Mouse (Mus musculus): Measurements from ENCODE around the gene Lypla2. TPM values are rescaled to one million over a fixed set of nuclear protein-coding genes. Genes with fewer than 3 reads are reported as not detected.

Lypla2 gene
- total and polyA plus RNA-seq, 3 experiments, result 54.9 to 91.8 (median 57.2) TPM

DNA sequence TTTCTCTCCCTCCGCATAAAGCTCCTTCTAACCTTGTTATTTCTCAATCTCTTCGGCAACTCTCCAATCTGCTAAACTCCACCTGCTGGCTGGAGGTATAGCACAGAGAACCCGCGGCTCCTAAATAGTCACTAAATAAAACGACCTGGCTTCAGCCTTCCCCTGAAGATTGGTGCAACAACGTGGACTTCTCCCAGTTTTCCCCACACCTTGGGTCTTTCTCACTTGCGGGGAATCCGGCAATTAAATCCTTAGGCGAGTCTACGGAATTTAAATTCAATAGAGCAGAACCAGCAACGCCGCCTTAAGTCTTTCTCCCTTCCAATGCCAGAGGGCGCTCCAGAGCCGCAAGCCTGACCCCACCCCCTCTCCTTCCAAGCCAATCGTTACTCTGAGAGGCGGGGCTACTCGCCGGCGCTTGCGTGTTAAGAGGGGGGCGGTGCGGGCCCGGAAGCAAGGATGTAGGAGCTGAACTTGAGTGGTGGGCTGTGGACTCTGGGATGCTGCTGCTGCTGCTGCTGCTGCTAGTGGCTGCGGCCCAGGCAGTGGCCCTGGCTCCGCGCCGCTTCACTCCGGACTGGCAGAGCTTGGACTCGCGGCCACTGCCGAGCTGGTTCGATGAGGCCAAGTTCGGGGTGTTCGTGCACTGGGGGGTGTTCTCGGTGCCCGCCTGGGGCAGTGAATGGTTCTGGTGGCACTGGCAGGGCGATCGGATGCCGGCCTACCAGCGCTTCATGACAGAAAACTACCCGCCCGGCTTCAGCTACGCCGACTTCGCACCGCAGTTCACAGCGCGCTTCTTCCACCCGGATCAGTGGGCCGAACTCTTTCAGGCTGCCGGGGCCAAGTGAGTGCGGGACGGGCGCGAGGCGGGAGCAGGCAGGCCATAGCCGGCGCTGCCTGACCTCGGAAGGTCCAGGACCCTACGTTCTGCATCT is 51.9 kb downstream of the Lypla2 start, which contains the start of gene Fuca1 (continued):
- no peak; the same call in 1 of the 2 replicates for TF ChIP-seq RCOR1 (conservative IDR thresholded peaks at IDR 0.05; ENCODE audit: low read depth, low read length)

- H3K4me3 ChIP-seq (replicated peaks in 1 of 3; ENCODE audit: low read depth in 2 of 3, low read length in 2 of 3, poor library complexity in 1 of 3), result no peak overlapping the region
- peaks cover 0 to 39% of the 10 kb centered on the region in 2 experiments; a peak in 2 of 4 replicates for H3K4me1 ChIP-seq (ENCODE audit: control insufficient read depth in 1 of 2, insufficient read depth in 2 of 2)
- H3K27ac ChIP-seq (ENCODE audit: insufficient read depth, low read depth), result no peak overlapping the region
- no peaks in the 10 kb centered on the region for H3K9me3 ChIP-seq (replicated peaks; ENCODE audit: low read length)
- no peak for TF ChIP-seq BHLHE40 (IDR thresholded peaks at IDR 0.05; ENCODE audit: low read depth, low read length)
- no peak for TF ChIP-seq CTCF (conservative IDR thresholded peaks at IDR 0.05 in 1 of 2, IDR thresholded peaks at IDR 0.05 in 1 of 2; ENCODE audit: low read depth in 2 of 2, low read length in 2 of 2)
- TF ChIP-seq GABPA (IDR thresholded peaks at IDR 0.05; ENCODE audit: insufficient replicate concordance, low read depth, low read length), result no peak
- TF ChIP-seq MAZ (IDR thresholded peaks at IDR 0.05; ENCODE audit: low read depth, low read length), result no peak
- no peak for TF ChIP-seq JUN (IDR thresholded peaks at IDR 0.05; ENCODE audit: insufficient read depth, low read depth, low read length)
- TF ChIP-seq RCOR1 (conservative IDR thresholded peaks at IDR 0.05; ENCODE audit: low read depth, low read length), result no peak
- TF ChIP-seq TCF12 (IDR thresholded peaks at IDR 0.05; ENCODE audit: low read depth, low read length), result no peak
- no peak for TF ChIP-seq ELF1 (IDR thresholded peaks at IDR 0.05; ENCODE audit: low read depth, low read length)
- no peak for TF ChIP-seq IRF4 (IDR thresholded peaks at IDR 0.05; ENCODE audit: low read depth, low read length)
- TF ChIP-seq POLR2AphosphoS2 (IDR thresholded peaks at IDR 0.05; ENCODE audit: low read depth, low read length), result no peak
- no peak for TF ChIP-seq USF1 (IDR thresholded peaks at IDR 0.05; ENCODE audit: low read depth, low read length)
- no peak for TF ChIP-seq JUND (conservative IDR thresholded peaks at IDR 0.05; ENCODE audit: low read depth, low read length)
- no peak overlapping the region for H3K9ac ChIP-seq (ENCODE audit: insufficient read depth, low read depth)
- H3K27me3 ChIP-seq (replicated peaks), result no peaks in the 10 kb centered on the region
- dilution Hi-C loops (cut with MboI; ENCODE audit: extremely low pct_ligation_motif_present, extremely low pct_unique_long_range_greater_than_20kb, low sequenced_read_pairs) (no loop called here), in situ Hi-C loops (cut with MboI; ENCODE audit: low pct_ligation_motif_present, low pct_unique_long_range_greater_than_20kb, low sequenced_read_pairs) (no loop called here)
- no peak for DNase-seq (ENCODE audit: extremely low read depth)
- 0 out of 2 replicates have a peak, but pooled peaks cover 4% of the 10 kb centered on the region for H3K79me2 ChIP-seq (replicated peaks; ENCODE audit: control insufficient read depth, extremely low read depth, insufficient read depth, poor library complexity, severe bottlenecking)
- H3K36me3 ChIP-seq (replicated peaks in 1 of 2; ENCODE audit: control insufficient read depth in 1 of 2, insufficient read depth in 1 of 2, low read length in 1 of 2), result peaks cover 26 to 51% of the 10 kb centered on the region in 2 experiments
- H3K4me2 ChIP-seq (ENCODE audit: insufficient read depth, low read depth, poor library complexity, severe bottlenecking), result no peak overlapping the region
Observed at GRCm38 (mm10) chr4:135919280-135919639, 53.2 kb downstream of the Lypla2 start.

GRCm38 (mm10) chr4:135918635-135919279 is 53.7 kb downstream of the Lypla2 start:
- Histone ChIP-seq H3K9ac (ENCODE audit: insufficient read depth, low read depth) (no peak overlapping the region), H3K4me2 (ENCODE audit: insufficient read depth, low read depth, poor library complexity, severe bottlenecking) (no peak overlapping the region), H3K79me2 (replicated peaks; ENCODE audit: control insufficient read depth, extremely low read depth, insufficient read depth, poor library complexity, severe bottlenecking) (0 out of 2 replicates have a peak, but pooled peaks cover 4% of the 10 kb centered on the region), H3K36me3 (replicated peaks in 1 of 2; ENCODE audit: control insufficient read depth in 1 of 2, insufficient read depth in 1 of 2, low read length in 1 of 2) (peaks cover 25 to 48% of the 10 kb centered on the region in 2 experiments), H3K4me1 (ENCODE audit: control insufficient read depth in 1 of 2, insufficient read depth in 2 of 2) (peaks cover 0 to 39% of the 10 kb centered on the region in 2 experiments; a peak in 2 of 4 replicates), H3K9me3 (replicated peaks; ENCODE audit: low read length) (no peaks in the 10 kb centered on the region), H3K27ac (ENCODE audit: insufficient read depth, low read depth) (no peak overlapping the region), H3K4me3 (replicated peaks in 1 of 3; ENCODE audit: low read depth in 2 of 3, low read length in 2 of 3, poor library complexity in 1 of 3) (no peak overlapping the region), H3K27me3 (replicated peaks) (no peaks in the 10 kb centered on the region)
- dilution Hi-C loops (cut with MboI; ENCODE audit: extremely low pct_ligation_motif_present, extremely low pct_unique_long_range_greater_than_20kb, low sequenced_read_pairs), result no loop called here
- no peak for DNase-seq (ENCODE audit: extremely low read depth)
- TF ChIP-seq NRF1 (IDR thresholded peaks at IDR 0.05; ENCODE audit: low read depth, low read length) (no peak), MAFK (IDR thresholded peaks at IDR 0.05; ENCODE audit: insufficient replicate concordance, low read length) (no peak), CHD2 (IDR thresholded peaks at IDR 0.05; ENCODE audit: low read length) (no peak), TBP (conservative IDR thresholded peaks at IDR 0.05; ENCODE audit: low read depth, low read length) (no peak), JUN (IDR thresholded peaks at IDR 0.05; ENCODE audit: insufficient read depth, low read depth, low read length) (no peak), TCF12 (IDR thresholded peaks at IDR 0.05; ENCODE audit: low read depth, low read length) (no peak), SIN3A (IDR thresholded peaks at IDR 0.05; ENCODE audit: low read length) (no peak), PAX5 (IDR thresholded peaks at IDR 0.05; ENCODE audit: low read length) (no peak), IRF4 (IDR thresholded peaks at IDR 0.05; ENCODE audit: low read depth, low read length) (no peak)
- in situ Hi-C loops (cut with MboI; ENCODE audit: low pct_ligation_motif_present, low pct_unique_long_range_greater_than_20kb, low sequenced_read_pairs), result no loop called here
